In the genomic region with DNA sequence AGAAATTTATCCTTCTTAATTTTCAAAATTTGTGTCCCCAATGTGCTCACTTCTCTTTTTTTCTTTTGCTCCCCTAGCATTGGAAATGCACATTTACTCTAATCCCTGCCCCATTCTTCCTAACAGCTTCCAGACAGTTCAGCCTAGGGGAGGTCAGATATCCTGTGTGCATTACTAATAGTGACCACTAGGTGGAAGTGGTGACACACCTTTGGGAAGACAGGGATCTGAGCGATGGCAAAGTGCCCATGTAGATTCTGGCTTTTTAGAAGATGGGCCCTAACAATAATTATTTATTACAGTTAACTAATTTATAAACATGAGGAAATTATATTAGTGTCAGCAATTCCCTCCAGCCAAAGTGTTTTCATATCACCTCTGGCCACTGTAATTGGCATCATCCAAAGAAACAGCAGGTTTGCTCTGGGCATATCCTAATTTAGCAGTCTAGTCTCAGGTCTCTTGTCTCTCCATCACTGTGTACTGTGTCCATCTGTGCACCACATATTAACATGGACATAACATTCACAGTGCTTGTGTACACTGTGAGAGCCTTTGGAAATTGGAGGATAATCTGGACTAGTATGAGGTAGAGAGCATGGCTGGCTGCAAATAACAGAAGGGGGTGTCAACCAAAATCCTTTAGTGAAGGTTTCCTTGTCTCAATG, we compare ENCODE assay signal across 8 mouse cellular contexts. TPM values are rescaled to one million over a fixed set of nuclear protein-coding genes. Genes with fewer than 3 reads are reported as not detected.
DNase-seq lines count a peak whose midpoint lies in the region; ATAC-seq lines count a peak whose summit lies in the region.

No protein-coding gene starts in this region.

- H3K27ac ChIP-seq in forebrain, embryonic 12.5 days = no peak overlapping the region
- H3K27ac ChIP-seq in hindbrain, embryonic 16.5 days (ENCODE audit: low read depth, low read length) = no peak overlapping the region

- H3K36me3 ChIP-seq in forebrain, embryonic 12.5 days (replicated peaks) = no peaks in the 10 kb centered on the region
- no peaks in the 10 kb centered on the region for H3K36me3 ChIP-seq in hindbrain, embryonic 16.5 days (ENCODE audit: control insufficient read depth, insufficient read depth, low read length)

- no peak overlapping the region for H3K9ac ChIP-seq in forebrain, embryonic 12.5 days
- no peak overlapping the region for H3K9ac ChIP-seq in hindbrain, embryonic 16.5 days (ENCODE audit: low read depth, low read length)

- 9% methylated on average over 1 of the region's 1 CpGs for WGBS in forebrain, embryonic 12.5 days
- 0% methylated on average over 1 of the region's 1 CpGs for WGBS in hindbrain, embryonic 16.5 days

- ATAC-seq in forebrain, embryonic 12.5 days (ENCODE audit: low FRiP score) = peak; percentile 92
- ATAC-seq in hindbrain, embryonic 16.5 days = peak; percentile 94

- H3K4me1 ChIP-seq in forebrain, embryonic 12.5 days = no peaks in the 10 kb centered on the region
- H3K4me1 ChIP-seq in hindbrain, embryonic 16.5 days (ENCODE audit: control insufficient read depth, insufficient read depth, low read depth, low read length) = no peaks in the 10 kb centered on the region

- no peak overlapping the region for H3K4me3 ChIP-seq in forebrain, embryonic 12.5 days (replicated peaks)
- H3K4me3 ChIP-seq in hindbrain, embryonic 16.5 days (ENCODE audit: low read length) = no peak overlapping the region

- no peaks in the 10 kb centered on the region for H3K27me3 ChIP-seq in forebrain, embryonic 12.5 days
- no peaks in the 10 kb centered on the region for H3K27me3 ChIP-seq in hindbrain, embryonic 16.5 days (replicated peaks; ENCODE audit: control insufficient read depth, insufficient read depth, low read length)

- peak; percentile 70 for DNase-seq in right cerebral cortex, adult 18-20 months
- no peak for DNase-seq in right cerebral cortex, postnatal 25 days
- DNase-seq in c-Kit-positive CD71-positive TER-119-negative erythroid progenitor cells, embryonic 14.5 days (ENCODE audit: low read depth) = peak; percentile 41
- DNase-seq in layer of hippocampus, postnatal 10 days (ENCODE audit: low spot score in 2 of 2) = peak; percentile 54 to 77
- peak; percentile 51 for DNase-seq in lung, postnatal 25 days (ENCODE audit: low spot score)
- DNase-seq in right cerebral cortex, postnatal 36 days (ENCODE audit: low spot score in 2 of 2) = peak; percentile 31 to 39

- H3K4me2 ChIP-seq in forebrain, embryonic 12.5 days = no peak overlapping the region
- H3K4me2 ChIP-seq in hindbrain, embryonic 16.5 days (ENCODE audit: low read length) = no peak overlapping the region

- H3K9me3 ChIP-seq in forebrain, embryonic 12.5 days = no peaks in the 10 kb centered on the region
- H3K9me3 ChIP-seq in hindbrain, embryonic 16.5 days (ENCODE audit: control insufficient read depth, low read length) = no peaks in the 10 kb centered on the region

RNA-seq across cellular contexts. Expression of gene Olfr459, which starts 13.1 kb away (rescaled TPM):
- not detected in 2 replicates for polyA plus RNA-seq in forebrain, embryonic 12.5 days (2016; fragmentation: Nextera tagmentation; extraction: Ambion mirVana)
- not detected in 2 replicates for polyA plus RNA-seq in hindbrain, embryonic 16.5 days (2015; fragmentation: Nextera tagmentation; extraction: Ambion mirVana)
- not detected for total RNA-seq in layer of hippocampus, postnatal 10 days (2021)

RNA-seq across cellular contexts. Expression of gene Kel, which starts 57.7 kb away (rescaled TPM):
- polyA plus RNA-seq in forebrain, embryonic 12.5 days (2016; fragmentation: Nextera tagmentation; extraction: Ambion mirVana) = 5.8 and 7.5 TPM in 2 replicates
- polyA plus RNA-seq in hindbrain, embryonic 16.5 days (2015; fragmentation: Nextera tagmentation; extraction: Ambion mirVana) = 0.25 and 0.50 TPM in 2 replicates
- total RNA-seq in layer of hippocampus, postnatal 10 days (2021) = not detected
